Mouse (Mus musculus) kidney, adult 10 weeks (tissue): ENCODE data around the gene Gbp10. TPM values are rescaled to one million over a fixed set of nuclear protein-coding genes. Genes with fewer than 3 reads are reported as not detected.

ENCODE experiments used
- polyA plus RNA-seq: library from polyadenylated mRNA; stranded (reverse); fragments of 350-450 nt; fragmentation: Illumina TruSeq; extraction: RNeasy Lipid Tissue Mini Kit (QIAGEN cat#74804); gene quantifications from one replicate; pipeline ENCODE4 v1.2.3, GENCODE M21; 2014; ENCODE audit warnings: low read depth, low replicate concordance

The Gbp10 gene
- polyA plus RNA-seq: 2.3 TPM

GRCm38 (mm10) chr5:105239483-105240047 lies at the start of gene Gbp10:
Gene Gbp10, minus strand, starts transcription at chr5:105239533.

Other genes with a start within 250 kb of the Gbp10 start
- gene Gbp9, start 100.0 kb downstream of the Gbp10 start, polyA plus RNA-seq: 13.1 TPM
- 0.69 TPM for gene Gbp8, start 100.0 kb downstream of the Gbp10 start, polyA plus RNA-seq
- gene Gbp4, start 99.9 kb downstream of the Gbp10 start, polyA plus RNA-seq: 6.5 TPM
- gene Gm43302, start 54.2 kb upstream of the Gbp10 start, polyA plus RNA-seq: 1.2 TPM
- gene Gbp6, start 54.2 kb upstream of the Gbp10 start, polyA plus RNA-seq: 13.9 TPM
- 59.9 TPM for gene Lrrc8b, start 176.2 kb upstream of the Gbp10 start, polyA plus RNA-seq